Mouse (Mus musculus) forebrain, postnatal 0 days (tissue): ENCODE results near the gene Mcur1. TPM values are rescaled to one million over a fixed set of nuclear protein-coding genes. Genes with fewer than 3 reads are reported as not detected.

Experiments
- ATAC-seq: fragments of 200-750 bp; cut with Nextera tagmentation; 2 replicates; pipeline ENCODE4 v1.8.0; 2017; ENCODE audit warnings: mild to moderate bottlenecking, moderate library complexity
- DNase-seq: peaks from one replicate; pipeline ENCODE4 v3.0.0-alpha.2; 2015
- H3K27ac ChIP-seq: fragments of 300-500 bp; sonication (generic); 2 replicates; pipeline ENCODE4 v1.5.1; 2014; ENCODE audit warnings: low read depth, mild to moderate bottlenecking, antibody characterized with exemption, low read length, moderate library complexity, mixed read lengths
- H3K27me3 ChIP-seq: fragments of 300-500 bp; sonication (generic); 2 replicates; pipeline ENCODE4 v1.6.1; 2014; ENCODE audit warnings: mild to moderate bottlenecking, low read length, mixed read lengths; ENCODE audit not compliant: insufficient read depth
- H3K36me3 ChIP-seq: fragments of 300-500 bp; sonication (generic); 2 replicates; pipeline ENCODE4 v1.6.1; 2014; ENCODE audit warnings: mild to moderate bottlenecking, moderate library complexity; ENCODE audit not compliant: insufficient read depth
- H3K4me1 ChIP-seq: fragments of 300-500 bp; sonication (generic); 2 replicates; pipeline ENCODE4 v1.6.1; 2014; ENCODE audit warnings: antibody characterized with exemption; ENCODE audit not compliant: insufficient read depth
- H3K4me2 ChIP-seq: fragments of 300-500 bp; sonication (generic); 2 replicates; pipeline ENCODE4 v1.6.1; 2014; ENCODE audit warnings: low read depth, mild to moderate bottlenecking, moderate library complexity
- H3K4me3 ChIP-seq: fragments of 300-500 bp; sonication (generic); 2 replicates; pipeline ENCODE4 v1.5.1; 2014; ENCODE audit warnings: low read depth, low read length, mixed read lengths
- H3K9ac ChIP-seq: fragments of 300-500 bp; sonication (generic); 2 replicates; pipeline ENCODE4 v1.6.1; 2014; ENCODE audit warnings: mild to moderate bottlenecking
- H3K9me3 ChIP-seq: fragments of 300-500 bp; sonication (generic); 2 replicates; pipeline ENCODE4 v1.6.1; 2016; ENCODE audit warnings: low read length
- CTCF ChIP-seq: sonication (generic); IDR thresholded peaks from 2 replicates; pipeline ENCODE4 v1.5.1; 2016; ENCODE audit warnings: antibody characterized with exemption, control low read depth, low read depth
- WGBS: fragments of 180-500 bp; shearing (Covaris S2); extraction: QIAGEN DNeasy Blood & Tissue Kit; methylation state at CpG from one replicate; pipeline ENCODE4 v1.1.7; 2014; 5-methylcytosine and 5-hydroxymethylcytosine counted together
- polyA plus RNA-seq: library from polyadenylated mRNA; unstranded; fragments of >200 nt; fragmentation: Nextera tagmentation; extraction: Ambion mirVana; gene quantifications from 2 replicates; pipeline ENCODE4 v1.2.1, GENCODE M21; 2015
- total RNA-seq: library from RNA; depleted of rRNA; stranded (reverse); fragments of >200 nt; gene quantifications from 2 replicates; pipeline ENCODE4 v1.2.3, GENCODE M21; 2014

Mcur1 gene
- total and polyA plus RNA-seq, 2 experiments from 2014 or later = 8.6 to 9.8 TPM

DNA sequence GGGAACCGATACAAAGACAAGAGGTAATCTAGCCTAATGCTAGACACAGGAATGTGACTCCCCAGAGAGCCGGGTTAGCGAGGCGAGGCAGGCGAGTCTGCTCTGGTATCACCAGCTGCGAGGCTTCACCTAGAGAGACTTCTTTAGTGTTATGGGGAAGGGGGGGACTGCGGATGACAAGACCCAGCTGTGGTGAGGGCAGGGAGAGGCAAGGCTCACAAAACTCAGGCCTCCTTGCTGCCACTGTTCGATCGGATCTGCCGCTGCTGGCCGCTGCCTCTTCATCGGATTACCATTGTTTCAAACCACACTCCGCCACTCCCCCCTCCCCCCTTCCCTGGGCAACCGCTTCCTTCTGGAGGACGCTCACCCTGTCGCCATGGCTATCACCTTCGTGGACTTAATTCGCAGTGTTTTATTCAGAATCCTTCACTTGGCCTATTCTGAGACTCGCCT is 56.6 kb downstream of the Mcur1 start:
- H3K4me3 ChIP-seq = 0 out of 2 replicates have a peak overlapping the region, but pooled peaks have one; percentile 6
- H3K4me2 ChIP-seq = peak overlapping the region; percentile 33
- H3K27me3 ChIP-seq = no peaks in the 10 kb centered on the region
- 0 out of 2 replicates have a peak overlapping the region, but pooled peaks have one; percentile 26 for H3K9ac ChIP-seq
- TF ChIP-seq CTCF = no peak
- H3K36me3 ChIP-seq = no peaks in the 10 kb centered on the region
- ATAC-seq (peak; percentile 53), DNase-seq (peak; percentile 53)
- H3K27ac ChIP-seq = 0 out of 2 replicates have a peak overlapping the region, but pooled peaks have one; percentile 22
- H3K4me1 ChIP-seq = no peaks in the 10 kb centered on the region; the same call in 1 of the 2 replicates
- WGBS = 3% methylated on average over 19 of the region's 19 CpGs
- no peaks in the 10 kb centered on the region for H3K9me3 ChIP-seq

GRCm38 (mm10) chr13:43501601-43502000 is 58.4 kb downstream of the Mcur1 start:
- no peak overlapping the region for H3K4me2 ChIP-seq
- no peak overlapping the region for H3K4me3 ChIP-seq
- ATAC-seq (no peak), DNase-seq (no peak)
- H3K4me1 ChIP-seq = no peaks in the 10 kb centered on the region; the same call in 1 of the 2 replicates
- no peak for TF ChIP-seq CTCF
- H3K27me3 ChIP-seq = no peaks in the 10 kb centered on the region
- H3K9ac ChIP-seq = no peak overlapping the region
- no peak overlapping the region for H3K27ac ChIP-seq
- H3K36me3 ChIP-seq = no peaks in the 10 kb centered on the region
- WGBS = 52% methylated on average over 5 of the region's 5 CpGs
- H3K9me3 ChIP-seq = no peaks in the 10 kb centered on the region

GRCm38 (mm10) chr13:43500483-43500850 is 59.5 kb downstream of the Mcur1 start:
- Histone ChIP-seq H3K9ac (no peak overlapping the region), H3K27ac (no peak overlapping the region), H3K4me1 (no peaks in the 10 kb centered on the region; the same call in 1 of the 2 replicates), H3K9me3 (no peaks in the 10 kb centered on the region), H3K4me2 (no peak overlapping the region), H3K4me3 (no peak overlapping the region), H3K27me3 (no peaks in the 10 kb centered on the region), H3K36me3 (no peaks in the 10 kb centered on the region)
- WGBS = 92% methylated on average over 4 of the region's 4 CpGs
- no peak for DNase-seq
- no peak for ATAC-seq
- TF ChIP-seq CTCF = no peak

GRCm38 (mm10) chr13:43499731-43500482 is 60.1 kb downstream of the Mcur1 start:
- Histone ChIP-seq H3K9ac (no peak overlapping the region), H3K27ac (no peak overlapping the region), H3K4me2 (no peak overlapping the region), H3K36me3 (no peaks in the 10 kb centered on the region), H3K9me3 (no peaks in the 10 kb centered on the region), H3K4me3 (no peak overlapping the region), H3K27me3 (no peaks in the 10 kb centered on the region), H3K4me1 (no peaks in the 10 kb centered on the region; the same call in 1 of the 2 replicates)
- ATAC-seq = no peak
- no peak for TF ChIP-seq CTCF
- no peak for DNase-seq
- WGBS = 64% methylated on average over 7 of the region's 7 CpGs

GRCm38 (mm10) chr13:43498849-43499248 is 61.1 kb downstream of the Mcur1 start:
- Histone ChIP-seq H3K4me1 (no peaks in the 10 kb centered on the region; the same call in 1 of the 2 replicates), H3K4me2 (no peak overlapping the region), H3K27me3 (no peaks in the 10 kb centered on the region), H3K4me3 (no peak overlapping the region), H3K9me3 (no peaks in the 10 kb centered on the region), H3K27ac (no peak overlapping the region), H3K36me3 (no peaks in the 10 kb centered on the region), H3K9ac (no peak overlapping the region)
- TF ChIP-seq CTCF = no peak
- DNase-seq (peak; percentile 63), ATAC-seq (peak; percentile 62)
- WGBS = 50% methylated on average over 14 of the region's 14 CpGs

DNA sequence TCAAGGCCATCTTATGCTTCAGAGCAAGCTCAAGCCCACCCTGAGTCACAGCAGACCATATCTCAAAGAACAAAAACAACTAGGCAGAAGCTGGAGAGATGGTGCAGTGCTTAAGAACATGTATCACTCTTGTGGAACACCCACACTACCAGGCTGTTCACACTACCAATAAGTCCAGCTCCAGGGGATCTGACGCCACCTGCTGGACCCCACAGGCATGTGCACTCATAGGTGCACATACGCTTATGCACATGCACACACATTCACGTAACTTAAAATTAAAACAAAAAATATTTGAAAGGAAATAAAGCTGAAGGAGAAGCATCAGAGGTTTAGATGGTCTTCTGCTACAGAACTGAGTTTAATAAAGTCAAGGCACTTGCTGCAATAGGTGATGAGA is 62.2 kb downstream of the Mcur1 start:
- TF ChIP-seq CTCF = 0 out of 2 replicates have a peak, but pooled peaks have one; percentile 24
- Histone ChIP-seq H3K36me3 (no peaks in the 10 kb centered on the region), H3K9ac (no peak overlapping the region), H3K4me1 (no peaks in the 10 kb centered on the region; the same call in 1 of the 2 replicates), H3K9me3 (no peaks in the 10 kb centered on the region), H3K27ac (no peak overlapping the region), H3K27me3 (no peaks in the 10 kb centered on the region), H3K4me3 (no peak overlapping the region), H3K4me2 (no peak overlapping the region)
- WGBS = 96% methylated on average over 3 of the region's 3 CpGs
- DNase-seq = no peak
- no peak for ATAC-seq

GRCm38 (mm10) chr13:43496660-43497059 is 63.3 kb downstream of the Mcur1 start:
- H3K4me1 ChIP-seq = no peaks in the 10 kb centered on the region; the same call in 1 of the 2 replicates
- H3K9me3 ChIP-seq = no peaks in the 10 kb centered on the region
- H3K27me3 ChIP-seq = no peaks in the 10 kb centered on the region
- WGBS = 15% methylated on average over 2 of the region's 2 CpGs
- DNase-seq (no peak), ATAC-seq (no peak)
- H3K27ac ChIP-seq = no peak overlapping the region
- no peak overlapping the region for H3K9ac ChIP-seq
- TF ChIP-seq CTCF = no peak
- no peak overlapping the region for H3K4me3 ChIP-seq
- H3K4me2 ChIP-seq = no peak overlapping the region
- H3K36me3 ChIP-seq = no peaks in the 10 kb centered on the region
